Comparison of ENCODE assay signal across 26 mouse cellular contexts in the genomic region with DNA sequence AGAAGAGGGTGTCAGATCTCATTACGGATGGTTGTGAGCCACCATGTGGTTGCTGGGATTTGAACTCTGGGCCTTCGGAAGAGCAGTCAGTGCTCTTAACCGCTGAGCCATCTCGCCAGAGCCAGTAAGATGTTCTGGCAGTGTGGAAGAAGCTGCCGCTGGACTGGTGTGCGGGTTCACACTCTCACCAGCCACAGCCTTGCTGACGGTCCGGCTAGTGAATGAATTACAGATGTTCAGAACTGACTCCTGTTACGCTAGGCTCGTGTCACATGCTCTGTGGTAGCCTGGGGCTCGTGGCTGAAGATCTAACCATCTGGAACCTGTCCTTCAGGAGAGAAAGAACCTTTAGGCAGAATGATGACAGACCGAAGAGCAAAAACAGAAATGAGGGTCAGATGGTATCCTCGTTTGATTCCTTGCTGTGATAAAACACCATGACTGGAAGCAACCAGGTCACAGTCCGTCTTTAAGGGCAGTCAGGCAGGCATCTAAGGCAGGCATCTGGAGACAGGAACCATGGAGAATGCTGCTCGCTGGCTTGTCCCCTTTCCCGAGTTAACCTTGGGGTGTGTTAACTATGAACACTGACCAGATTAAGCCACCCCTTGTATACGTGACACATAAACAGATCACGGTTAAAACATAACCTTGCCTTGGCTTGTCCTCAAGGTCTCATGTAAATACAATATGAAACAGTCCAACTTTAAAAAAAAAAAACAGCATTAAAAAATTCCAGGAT. TPM values are rescaled to one million over a fixed set of nuclear protein-coding genes. Genes with fewer than 3 reads are reported as not detected.
DNase-seq lines count a peak whose midpoint lies in the region; ATAC-seq and TF ChIP-seq lines count a peak whose summit lies in the region.
"Had no signal": no experiment of that assay in that cellular context is flagged by ENCODE, and none has a peak within 500 bp of the region (broad histone marks: within the 10 kb centered on the region; RNA-seq: fewer than 3 reads in every experiment).

No protein-coding gene starts in this region.

- H3K4me2 ChIP-seq in kidney, embryonic 14.5 days (replicated peaks; ENCODE audit: low read depth, low read length), result no peak overlapping the region
- no peak overlapping the region for H3K4me2 ChIP-seq in kidney, postnatal 0 days (ENCODE audit: low read length)
- H3K4me2 ChIP-seq in forebrain, embryonic 13.5 days, result no peak overlapping the region
- H3K4me2 ChIP-seq: heart, embryonic 11.5 days; hindbrain, embryonic 12.5 days; hindbrain, embryonic 15.5 days had no signal

- H3K9me3 ChIP-seq in kidney, embryonic 14.5 days (ENCODE audit: control insufficient read depth, low read length), result no peaks in the 10 kb centered on the region
- H3K9me3 ChIP-seq in kidney, postnatal 0 days (replicated peaks; ENCODE audit: low read length), result no peaks in the 10 kb centered on the region
- no peaks in the 10 kb centered on the region for H3K9me3 ChIP-seq in forebrain, embryonic 13.5 days (replicated peaks)
- H3K9me3 ChIP-seq: forebrain, embryonic 10.5 days; G1E; hindbrain, embryonic 12.5 days; hindbrain, embryonic 15.5 days had no signal

- ATAC-seq in kidney, embryonic 14.5 days (ENCODE audit: low FRiP score, low TSS enrichment), result no peak
- peak; percentile 70 for ATAC-seq in kidney, postnatal 0 days (replicated peaks; ENCODE audit: low FRiP score, low read depth)
- ATAC-seq in forebrain, embryonic 13.5 days, result no peak
- ATAC-seq: forebrain, embryonic 14.5 days; forebrain, postnatal 0 days; Patski had no signal

- no peak for TF ChIP-seq CTCF in kidney, postnatal 0 days (IDR thresholded peaks at IDR 0.05; ENCODE audit: low read depth)

- 76% methylated on average over 18 of the region's 18 CpGs for WGBS in kidney, embryonic 14.5 days
- 72% methylated on average over 18 of the region's 18 CpGs for WGBS in kidney, postnatal 0 days
- 85% methylated on average over 18 of the region's 18 CpGs for whole genome bisulfite sequencing in forebrain, embryonic 13.5 days

- H3K4me3 ChIP-seq in kidney, embryonic 14.5 days (ENCODE audit: low read length), result no peak overlapping the region
- H3K4me3 ChIP-seq in kidney, postnatal 0 days (replicated peaks; ENCODE audit: low read depth, low read length), result no peak overlapping the region
- no peak overlapping the region for H3K4me3 ChIP-seq in forebrain, embryonic 13.5 days
- H3K4me3 ChIP-seq: forebrain, embryonic 10.5 days; gastrocnemius, adult 2 months; hindbrain, embryonic 12.5 days; hindbrain, embryonic 15.5 days had no signal

- H3K27me3 ChIP-seq in kidney, embryonic 14.5 days (ENCODE audit: control insufficient read depth, insufficient read depth, low read length), result no peaks in the 10 kb centered on the region
- H3K27me3 ChIP-seq in kidney, postnatal 0 days (ENCODE audit: insufficient read depth, low read length), result no peaks in the 10 kb centered on the region
- peaks cover 15% of the 10 kb centered on the region for H3K27me3 ChIP-seq in forebrain, embryonic 13.5 days
- H3K27me3 ChIP-seq: hindbrain, embryonic 15.5 days; Patski had no signal

- no peak overlapping the region for H3K27ac ChIP-seq in kidney, embryonic 14.5 days (ENCODE audit: low read depth, low read length)
- 0 out of 2 replicates have a peak overlapping the region, but pooled peaks have one; percentile 32 for H3K27ac ChIP-seq in kidney, postnatal 0 days
- no peak overlapping the region for H3K27ac ChIP-seq in forebrain, embryonic 13.5 days
- H3K27ac ChIP-seq: forebrain, embryonic 10.5 days; gastrocnemius, adult 2 months; hindbrain, embryonic 12.5 days; hindbrain, embryonic 15.5 days had no signal

- no peak overlapping the region for H3K9ac ChIP-seq in kidney, embryonic 14.5 days (ENCODE audit: low read depth, low read length)
- no peak overlapping the region for H3K9ac ChIP-seq in kidney, postnatal 0 days (ENCODE audit: low read depth, low read length)
- no peak overlapping the region for H3K9ac ChIP-seq in forebrain, embryonic 13.5 days
- H3K9ac ChIP-seq: forebrain, postnatal 0 days; hindbrain, embryonic 12.5 days; hindbrain, embryonic 15.5 days had no signal

- peak; percentile 90 for DNase-seq in kidney, adult 11 months
- DNase-seq in kidney, adult 8-10 months, result peak; percentile 88 to 89
- DNase-seq in kidney, postnatal 0 days (ENCODE audit: low spot score), result no peak
- DNase-seq in kidney, postnatal 25 days, result peak; percentile 80 to 93
- no peak for DNase-seq in adrenal gland, postnatal 14 days
- DNase-seq in right cerebral cortex, postnatal 36 days (ENCODE audit: low spot score in 2 of 2), result no peak
- DNase-seq: adrenal gland, adult 2 months; adrenal gland, postnatal 25 days; B cell, adult 2 months; cerebellum, adult 11-12 months; cerebellum, adult 9-10 months; cerebellum, postnatal 14 days; forebrain, postnatal 0 days; gastrocnemius, adult 2 months; gastrocnemius, postnatal 36 days had no signal

- H3K36me3 ChIP-seq in kidney, embryonic 14.5 days (ENCODE audit: control insufficient read depth, insufficient read depth, low read length), result no peaks in the 10 kb centered on the region
- no peaks in the 10 kb centered on the region for H3K36me3 ChIP-seq in kidney, postnatal 0 days (ENCODE audit: insufficient read depth, low read length)
- no peaks in the 10 kb centered on the region for H3K36me3 ChIP-seq in forebrain, embryonic 13.5 days (ENCODE audit: poor library complexity, severe bottlenecking)
- H3K36me3 ChIP-seq: forebrain, embryonic 10.5 days; G1E; hindbrain, embryonic 12.5 days; hindbrain, embryonic 15.5 days had no signal

- H3K4me1 ChIP-seq in kidney, embryonic 14.5 days (ENCODE audit: control insufficient read depth, insufficient read depth, low read length), result 0 out of 2 replicates have a peak, but pooled peaks cover 3% of the 10 kb centered on the region
- H3K4me1 ChIP-seq in kidney, postnatal 0 days (replicated peaks; ENCODE audit: insufficient read depth, low read length), result no peaks in the 10 kb centered on the region
- peaks cover 5% of the 10 kb centered on the region; the same call in 1 of the 2 replicates for H3K4me1 ChIP-seq in forebrain, embryonic 13.5 days

RNA-seq across cellular contexts. Expression of a gene that starts 4.8 kb away (rescaled TPM):
- polyA plus RNA-seq in kidney, embryonic 14.5 days (2014; fragmentation: Nextera tagmentation; extraction: Ambion mirVana), result 5.6 and 6.1 TPM in 2 replicates
- polyA plus RNA-seq in kidney, postnatal 0 days (2015; fragmentation: Nextera tagmentation; extraction: Ambion mirVana), result 11.2 and 12.6 TPM in 2 replicates
- 19.2 and 23.8 TPM in 2 replicates for total RNA-seq in adrenal gland, postnatal 14 days (2021)
- polyA plus RNA-seq in forebrain, embryonic 13.5 days (2015; fragmentation: Nextera tagmentation; extraction: Ambion mirVana), result 5.5 and 8.2 TPM in 2 replicates
- total RNA-seq: forebrain, postnatal 0 days; hematopoietic stem cell, adult 5-6 weeks had no signal
- polyA plus RNA-seq: frontal cortex, adult 2 months; G1E had no signal

RNA-seq across cellular contexts. Expression of a gene that starts 22.6 kb away (rescaled TPM):
- polyA plus RNA-seq in kidney, embryonic 14.5 days (2014; fragmentation: Nextera tagmentation; extraction: Ambion mirVana), result 7.7 and 8.3 TPM in 2 replicates
- 13.0 and 22.2 TPM in 2 replicates for polyA plus RNA-seq in kidney, postnatal 0 days (2015; fragmentation: Nextera tagmentation; extraction: Ambion mirVana)
- total RNA-seq in adrenal gland, postnatal 14 days (2021), result 358 and 403 TPM in 2 replicates
- polyA plus RNA-seq in forebrain, embryonic 13.5 days (2015; fragmentation: Nextera tagmentation; extraction: Ambion mirVana), result 0.11 and 0.14 TPM in 2 replicates

RNA-seq across cellular contexts. Expression of a gene that starts 23.5 kb away (rescaled TPM):
- polyA plus RNA-seq in kidney, embryonic 14.5 days (2014; fragmentation: Nextera tagmentation; extraction: Ambion mirVana), result 37.9 and 52.8 TPM in 2 replicates
- polyA plus RNA-seq in kidney, postnatal 0 days (2015; fragmentation: Nextera tagmentation; extraction: Ambion mirVana), result 64.6 and 65.2 TPM in 2 replicates
- total RNA-seq in adrenal gland, postnatal 14 days (2021), result 30.7 and 37.5 TPM in 2 replicates
- polyA plus RNA-seq in forebrain, embryonic 13.5 days (2015; fragmentation: Nextera tagmentation; extraction: Ambion mirVana), result 22.1 and 24.0 TPM in 2 replicates

RNA-seq across cellular contexts. Expression of a gene that starts 34.2 kb away (rescaled TPM):
- polyA plus RNA-seq in kidney, embryonic 14.5 days (2014; fragmentation: Nextera tagmentation; extraction: Ambion mirVana), result 212 and 283 TPM in 2 replicates
- polyA plus RNA-seq in kidney, postnatal 0 days (2015; fragmentation: Nextera tagmentation; extraction: Ambion mirVana), result 256 and 262 TPM in 2 replicates
- 172 and 174 TPM in 2 replicates for total RNA-seq in adrenal gland, postnatal 14 days (2021)
- polyA plus RNA-seq in forebrain, embryonic 13.5 days (2015; fragmentation: Nextera tagmentation; extraction: Ambion mirVana), result 278 and 309 TPM in 2 replicates

Comparison
In these comparisons a context has a peak if more than half of its experiments do, and no peak if none do; other contexts are left out.
1. DNase-seq: peak in kidney, adult 11 months (single experiment), kidney, adult 8-10 months (2 of 2) and kidney, postnatal 25 days (2 of 2); none in kidney, postnatal 0 days (single experiment), adrenal gland, postnatal 14 days (single experiment) and right cerebral cortex, postnatal 36 days (0 of 2).